In the genomic region with DNA sequence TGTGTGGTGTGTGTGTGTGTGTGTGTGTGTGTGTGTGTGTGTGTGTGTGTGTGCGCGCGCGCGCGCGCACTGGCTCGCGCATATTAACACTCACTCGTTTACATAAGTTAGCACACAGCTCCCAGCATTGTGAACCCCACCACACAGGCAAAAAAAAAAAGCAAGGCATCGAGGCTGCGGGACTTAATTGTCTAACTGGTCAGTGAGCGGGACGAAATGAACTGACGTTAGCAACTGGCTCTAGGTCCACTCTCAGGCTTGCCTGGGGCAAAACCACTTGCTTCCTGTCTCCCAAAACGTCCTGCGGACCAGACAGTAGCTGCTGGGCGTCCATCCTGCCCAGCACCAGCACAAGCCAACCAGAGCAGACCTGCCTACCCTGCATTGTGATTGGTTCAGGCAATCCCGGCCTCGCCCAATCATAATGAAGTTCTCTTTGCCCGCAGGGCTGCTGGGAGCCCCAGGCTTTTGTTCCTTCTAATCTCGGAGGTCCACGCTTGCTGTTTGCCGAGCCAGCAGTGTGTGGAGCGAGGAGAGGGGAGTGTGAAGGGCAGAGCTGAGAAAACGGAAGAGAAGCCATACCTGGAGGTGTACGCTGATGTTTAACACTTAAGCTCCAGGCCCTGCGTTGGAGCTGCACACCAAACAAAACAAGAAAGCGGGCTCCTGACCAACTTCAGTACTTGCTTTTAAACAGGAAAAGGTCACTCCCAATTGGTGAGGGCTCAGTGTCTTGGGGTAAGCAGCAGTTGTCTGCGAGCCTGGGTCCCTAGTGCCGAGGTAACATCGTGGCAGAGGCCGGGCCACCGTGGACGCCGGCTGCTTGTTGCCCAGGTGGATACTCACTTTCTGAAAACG, we compare ENCODE assay signal across 8 mouse cellular contexts. TPM values are rescaled to one million over a fixed set of nuclear protein-coding genes. Genes with fewer than 3 reads are reported as not detected.
A peak's percentile ranks its signal among the peaks of the same experiment; 100 is the strongest.
DNase-seq lines count a peak whose midpoint lies in the region; ATAC-seq and TF ChIP-seq lines count a peak whose summit lies in the region.

No protein-coding gene starts in this region.

- peak; percentile 99 for DNase-seq in 416B (ENCODE audit: low read depth)
- peak; percentile 98 for DNase-seq in embryonic facial prominence, embryonic 14.5 days (ENCODE audit: low spot score)
- peak; percentile 96 for DNase-seq in heart, adult 8-10 months (ENCODE audit: low spot score)
- peak; percentile 95 to 96 for DNase-seq in kidney, adult 8-10 months
- peak; percentile 97 for DNase-seq in midbrain, embryonic 14.5 days
- DNase-seq in spleen, adult 12 weeks (ENCODE audit: low spot score): peak; percentile 77

- H3K9me3 ChIP-seq in embryonic facial prominence, embryonic 14.5 days (ENCODE audit: control insufficient read depth, low read length): no peaks in the 10 kb centered on the region
- H3K9me3 ChIP-seq in limb, embryonic 12.5 days: no peaks in the 10 kb centered on the region
- no peaks in the 10 kb centered on the region for H3K9me3 ChIP-seq in midbrain, embryonic 14.5 days (ENCODE audit: control insufficient read depth, low read length)

- no peak for TF ChIP-seq CTCF in bone marrow, adult 2 months (IDR thresholded peaks at IDR 0.05; ENCODE audit: control insufficient read depth, insufficient read depth, low read length)

- WGBS in bone marrow, adult 2 months: 1% methylated on average over 37 of the region's 37 CpGs
- 9% methylated on average over 37 of the region's 37 CpGs for WGBS in embryonic facial prominence, embryonic 14.5 days
- WGBS in limb, embryonic 12.5 days: 12% methylated on average over 37 of the region's 37 CpGs
- WGBS in midbrain, embryonic 14.5 days: 3% methylated on average over 37 of the region's 37 CpGs

- TF ChIP-seq POLR2A in bone marrow, adult 2 months (IDR thresholded peaks at IDR 0.05; ENCODE audit: borderline replicate concordance, control insufficient read depth, low read depth, low read length): peak; percentile 95

- peak overlapping the region; percentile 76 for H3K9ac ChIP-seq in embryonic facial prominence, embryonic 14.5 days (ENCODE audit: low read depth, low read length)
- peak overlapping the region; percentile 86 for H3K9ac ChIP-seq in limb, embryonic 12.5 days (replicated peaks)
- H3K9ac ChIP-seq in midbrain, embryonic 14.5 days (replicated peaks; ENCODE audit: low read length): peak overlapping the region; percentile 78

- peak; percentile 96 for ATAC-seq in embryonic facial prominence, embryonic 14.5 days (ENCODE audit: low read depth)
- ATAC-seq in limb, embryonic 12.5 days (ENCODE audit: insufficient number of reproducible peaks, insufficient read depth, low FRiP score, low TSS enrichment, low read depth): peak; percentile 96
- ATAC-seq in midbrain, embryonic 14.5 days (ENCODE audit: low FRiP score, low TSS enrichment): peak; percentile 96

- H3K4me3 ChIP-seq in bone marrow, adult 2 months (replicated peaks; ENCODE audit: control insufficient read depth, low read depth, low read length): peak overlapping the region; percentile 70
- peak overlapping the region; percentile 53 for H3K4me3 ChIP-seq in embryonic facial prominence, embryonic 14.5 days (ENCODE audit: low read depth, low read length)
- H3K4me3 ChIP-seq in limb, embryonic 12.5 days (replicated peaks): peak overlapping the region; percentile 54
- peak overlapping the region; percentile 45 for H3K4me3 ChIP-seq in midbrain, embryonic 14.5 days (replicated peaks; ENCODE audit: low read depth, low read length)

- H3K4me2 ChIP-seq in embryonic facial prominence, embryonic 14.5 days (ENCODE audit: low read depth, low read length): peak overlapping the region; percentile 93
- H3K4me2 ChIP-seq in limb, embryonic 12.5 days: peak overlapping the region; percentile 91
- H3K4me2 ChIP-seq in midbrain, embryonic 14.5 days (ENCODE audit: low read length): peak overlapping the region; percentile 94

- H3K27ac ChIP-seq in bone marrow, adult 2 months (ENCODE audit: control insufficient read depth, insufficient read depth, low read depth, low read length, poor library complexity): peak overlapping the region; percentile 85
- H3K27ac ChIP-seq in embryonic facial prominence, embryonic 14.5 days (replicated peaks; ENCODE audit: low read depth, low read length): peak overlapping the region; percentile 96
- peak overlapping the region; percentile 99 for H3K27ac ChIP-seq in limb, embryonic 12.5 days
- H3K27ac ChIP-seq in midbrain, embryonic 14.5 days (replicated peaks; ENCODE audit: low read depth, low read length): peak overlapping the region; percentile 97

- peaks cover 4% of the 10 kb centered on the region for H3K4me1 ChIP-seq in bone marrow, adult 2 months (ENCODE audit: control insufficient read depth, insufficient read depth, low read length)
- peaks cover 17% of the 10 kb centered on the region for H3K4me1 ChIP-seq in embryonic facial prominence, embryonic 14.5 days (ENCODE audit: control insufficient read depth, insufficient read depth, low read length)
- peaks cover 40% of the 10 kb centered on the region for H3K4me1 ChIP-seq in limb, embryonic 12.5 days (replicated peaks)
- H3K4me1 ChIP-seq in midbrain, embryonic 14.5 days (ENCODE audit: control insufficient read depth, insufficient read depth, low read length): peaks cover 32% of the 10 kb centered on the region

- H3K36me3 ChIP-seq in embryonic facial prominence, embryonic 14.5 days (ENCODE audit: control insufficient read depth, insufficient read depth, low read length): no peaks in the 10 kb centered on the region
- H3K36me3 ChIP-seq in limb, embryonic 12.5 days: no peaks in the 10 kb centered on the region
- H3K36me3 ChIP-seq in midbrain, embryonic 14.5 days (ENCODE audit: control insufficient read depth, insufficient read depth, low read length): no peaks in the 10 kb centered on the region

- no peaks in the 10 kb centered on the region for H3K27me3 ChIP-seq in embryonic facial prominence, embryonic 14.5 days (replicated peaks; ENCODE audit: control insufficient read depth, insufficient read depth, low read length)
- H3K27me3 ChIP-seq in limb, embryonic 12.5 days: no peaks in the 10 kb centered on the region
- H3K27me3 ChIP-seq in midbrain, embryonic 14.5 days (ENCODE audit: control insufficient read depth, insufficient read depth, low read length): no peaks in the 10 kb centered on the region

RNA-seq across cellular contexts. Expression of a gene that starts 32.3 kb away (rescaled TPM):
- polyA plus RNA-seq in bone marrow, adult 2 months (2011; ENCODE audit: insufficient read depth, insufficient read length, low replicate concordance, missing spikeins): 387 and 760 TPM in 2 replicates
- 2,264 and 2,593 TPM in 2 replicates for polyA plus RNA-seq in embryonic facial prominence, embryonic 14.5 days (2014; fragmentation: Nextera tagmentation; extraction: Ambion mirVana)
- total RNA-seq in heart, adult 8-10 months (2022): 100 to 1,000 TPM; 188 to 320 (median 251) TPM
- polyA plus RNA-seq in limb, embryonic 12.5 days (2016; fragmentation: Nextera tagmentation; extraction: Ambion mirVana): 2,805 and 2,814 TPM in 2 replicates
- 4,502 and 4,930 TPM in 2 replicates for polyA plus RNA-seq in midbrain, embryonic 14.5 days (2014; fragmentation: Nextera tagmentation; extraction: Ambion mirVana)

RNA-seq across cellular contexts. Expression of a gene that starts 45.3 kb away (rescaled TPM):
- polyA plus RNA-seq in bone marrow, adult 2 months (2011; ENCODE audit: insufficient read depth, insufficient read length, low replicate concordance, missing spikeins): not detected in 2 replicates
- polyA plus RNA-seq in embryonic facial prominence, embryonic 14.5 days (2014; fragmentation: Nextera tagmentation; extraction: Ambion mirVana): 0.48 and 1.1 TPM in 2 replicates
- not detected for total RNA-seq in heart, adult 8-10 months (2022)
- polyA plus RNA-seq in limb, embryonic 12.5 days (2016; fragmentation: Nextera tagmentation; extraction: Ambion mirVana): 0.64 TPM in 2 replicates
- polyA plus RNA-seq in midbrain, embryonic 14.5 days (2014; fragmentation: Nextera tagmentation; extraction: Ambion mirVana): 1.7 and 2.5 TPM in 2 replicates

Comparison
In these comparisons a context has a peak if more than half of its experiments do, and no peak if none do; other contexts are left out.
1. Peak in every context shown above with its lines: DNase-seq, ATAC-seq, H3K4me3 ChIP-seq and H3K27ac ChIP-seq.